Mouse (Mus musculus): ENCODE results near the gene Rnf113a1.
"Not testable (repeated sequence)": the region's sequence is repeated elsewhere in the genome, so short reads cannot be mapped to it uniquely, and the experiment has no call there.

Rnf113a1 gene

DNA sequence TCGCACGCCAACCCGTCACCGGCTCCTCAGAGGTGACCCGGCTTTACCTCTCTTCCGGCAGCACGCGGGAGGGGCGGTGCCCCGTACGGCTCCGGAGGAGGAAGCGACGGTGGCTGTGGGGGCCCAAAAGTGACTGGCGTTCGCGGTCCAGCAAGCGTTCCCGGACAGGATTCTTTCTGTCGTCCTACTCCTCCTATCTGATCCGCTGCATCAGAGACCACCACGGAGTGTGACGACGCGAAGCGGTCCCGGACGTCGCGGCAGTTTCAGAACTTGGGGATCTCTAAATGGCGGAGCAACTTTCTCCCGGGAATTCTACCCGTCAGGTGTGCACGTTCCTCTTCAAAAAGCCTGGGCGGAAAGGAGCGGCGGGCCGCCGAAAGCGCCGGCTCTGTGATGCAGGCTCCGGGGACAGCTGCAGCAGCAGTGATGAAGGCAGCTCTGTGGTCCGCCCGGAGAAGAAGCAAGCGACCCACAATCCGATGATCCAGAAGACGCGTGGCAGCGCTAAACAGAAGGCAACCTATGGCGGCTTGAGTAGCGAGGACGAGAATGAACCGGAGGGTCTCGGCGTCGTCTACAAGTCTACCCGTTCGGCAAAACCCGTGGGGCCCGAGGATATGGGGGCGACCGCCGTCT, at the start of gene Rnf113a1, which contains the start of gene Ndufa1:
Rnf113a1 (plus strand) TSS at position 141 of the 639 bp plus-strand sequence.
Ndufa1 (minus strand) TSS at position 59 of the 639 bp plus-strand sequence.
- DNase-seq (ENCODE audit: low spot score in 2 of 2): peak; percentile 69 to 75

GRCm38 (mm10) chrX:37141732-37142131, 49.3 kb upstream of the Rnf113a1 start:
- no peak for DNase-seq (ENCODE audit: low spot score in 2 of 2)

DNA sequence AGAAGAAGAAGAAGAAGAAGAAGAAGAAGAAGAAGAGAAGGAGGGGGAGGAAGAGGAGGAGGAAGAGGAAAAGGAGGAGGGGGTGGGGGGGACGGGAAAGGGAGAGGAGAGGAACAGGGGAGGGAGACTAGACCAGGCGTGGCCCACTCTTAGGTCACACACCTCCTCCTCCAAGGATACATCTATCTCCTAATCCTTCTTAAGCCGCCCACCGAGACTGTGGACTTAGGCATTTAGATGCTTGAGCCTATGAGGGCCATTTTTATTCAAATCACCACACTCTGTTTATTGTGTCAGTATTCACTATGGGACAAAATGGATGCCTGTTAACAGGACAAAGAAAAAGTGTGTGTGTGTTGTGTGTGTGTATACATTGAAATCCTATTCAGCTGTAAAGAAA, 46.5 kb upstream of the Rnf113a1 start:
- DNase-seq (ENCODE audit: low spot score in 2 of 2): not testable (repeated sequence)

DNA sequence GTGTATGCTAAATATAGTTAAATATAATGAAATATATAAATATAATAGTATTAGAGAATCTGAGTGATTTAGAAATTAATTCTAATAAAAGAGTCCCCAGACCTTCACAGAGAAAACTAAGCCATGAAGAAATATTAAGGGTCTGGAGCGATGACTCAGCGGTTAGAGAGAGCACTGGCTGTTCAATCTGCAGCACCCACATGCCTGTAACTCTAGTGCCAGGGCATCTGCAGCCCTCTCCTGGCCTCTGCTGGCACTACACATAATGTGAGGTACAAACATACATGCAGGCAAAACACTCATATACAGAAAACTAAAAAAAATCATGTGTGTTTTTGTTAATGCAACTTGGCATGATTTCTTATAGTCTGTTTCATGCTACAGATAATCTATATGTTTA, 46.1 kb upstream of the Rnf113a1 start:
- no peak for DNase-seq (ENCODE audit: low spot score in 2 of 2)

DNA sequence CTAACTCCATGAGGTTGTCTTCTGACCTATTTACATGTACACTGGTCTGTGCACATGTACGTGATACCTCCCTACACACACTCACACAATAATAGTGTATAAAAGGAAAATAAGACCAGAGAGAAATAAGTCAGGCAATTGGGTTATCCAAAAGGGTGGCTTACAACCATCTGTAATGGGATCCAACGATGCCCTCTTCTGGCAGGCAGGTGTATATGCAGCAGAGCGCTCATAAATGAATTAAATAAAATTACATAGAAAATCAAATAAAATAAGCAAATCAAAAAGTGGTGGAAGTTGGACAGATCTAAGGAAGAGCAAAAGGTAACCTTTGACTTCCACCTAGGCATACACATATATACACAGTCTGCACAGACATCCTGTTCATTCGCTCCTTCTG, 33.2 kb upstream of the Rnf113a1 start:
- DNase-seq (ENCODE audit: low spot score in 2 of 2): no peak

DNA sequence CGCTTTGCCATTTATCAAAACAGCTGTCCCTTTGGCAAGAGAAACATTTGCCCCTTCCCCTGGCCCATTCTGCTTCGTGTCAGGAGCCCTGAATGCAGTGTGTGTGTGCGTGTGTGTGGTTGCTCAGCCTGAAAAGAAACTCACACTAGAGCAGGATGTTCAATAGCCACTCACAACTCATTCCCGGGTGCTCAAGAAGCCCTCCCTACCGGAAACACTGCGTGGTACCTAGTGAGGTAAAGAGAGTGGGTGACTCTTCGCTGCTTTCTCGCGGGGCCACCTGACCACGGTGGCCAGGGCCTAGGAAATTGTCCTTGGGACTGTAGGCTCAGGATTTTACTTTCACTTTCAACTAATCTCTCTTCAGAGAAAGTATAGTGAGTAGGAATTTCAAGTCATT, 29.9 kb upstream of the Rnf113a1 start:
- DNase-seq (ENCODE audit: low spot score in 2 of 2): no peak

DNA sequence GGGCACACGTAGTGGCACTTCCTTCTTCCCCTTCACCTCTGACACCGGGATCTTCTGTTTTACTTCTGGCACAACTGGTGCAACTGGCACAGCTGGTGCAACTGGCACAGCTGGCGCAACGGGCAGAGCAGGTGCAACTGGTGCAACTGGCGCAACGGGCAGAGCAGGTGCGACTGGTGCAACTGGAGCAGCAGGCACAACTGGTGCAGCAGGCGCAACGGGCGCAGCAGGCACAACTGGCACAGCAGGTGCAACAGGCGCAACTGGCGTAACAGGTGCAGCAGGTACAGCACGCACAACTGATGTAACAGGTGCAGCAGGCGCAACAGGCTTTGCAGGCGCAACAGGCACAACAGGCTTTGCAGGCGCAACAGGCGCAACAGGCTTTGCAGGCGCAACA, 27.9 kb upstream of the Rnf113a1 start:
- DNase-seq (ENCODE audit: low spot score in 2 of 2): no peak

- DNase-seq (ENCODE audit: low spot score in 2 of 2): no peak
Observed at GRCm38 (mm10) chrX:37167085-37167484, 24.0 kb upstream of the Rnf113a1 start.

DNA sequence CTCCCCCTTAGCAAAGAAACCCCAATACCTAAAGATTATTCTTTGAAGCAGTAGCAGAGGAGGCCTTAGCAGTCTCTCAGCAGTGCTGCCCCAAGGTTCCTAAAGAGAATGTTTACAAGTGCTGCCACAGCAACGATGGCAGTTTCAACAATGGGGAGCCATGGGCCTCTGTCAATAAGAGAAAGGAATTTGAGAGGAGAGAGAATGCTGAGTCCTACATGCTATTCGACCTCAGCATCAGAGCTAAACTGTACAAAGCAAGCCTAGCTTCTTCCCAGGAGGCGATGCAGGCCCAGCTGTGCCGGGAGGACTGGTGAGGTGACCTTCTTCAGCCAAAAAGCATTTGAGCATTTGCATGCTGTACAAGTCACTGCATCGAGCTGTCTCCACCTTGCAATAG, 22.3 kb upstream of the Rnf113a1 start, which contains the start of gene Akap14:
Akap14 (minus strand) TSS at position 101 of the 400 bp plus-strand sequence.
- no peak for DNase-seq (ENCODE audit: low spot score in 2 of 2)

- DNase-seq (ENCODE audit: low spot score in 2 of 2): not testable (repeated sequence)
Observed at GRCm38 (mm10) chrX:37184401-37184800, 6.6 kb upstream of the Rnf113a1 start.

- DNase-seq (ENCODE audit: low spot score in 2 of 2): no peak
Observed at GRCm38 (mm10) chrX:37190755-37191104, 315 bp upstream of the Rnf113a1 start.

GRCm38 (mm10) chrX:37191744-37192379, 817 bp downstream of the Rnf113a1 start:
- peak in 1 of 2 experiments; percentile 16 for DNase-seq (ENCODE audit: low spot score in 2 of 2)

- DNase-seq (ENCODE audit: low spot score in 2 of 2): no peak
Observed at GRCm38 (mm10) chrX:37198676-37199075, 7.6 kb downstream of the Rnf113a1 start.

- DNase-seq (ENCODE audit: low spot score in 2 of 2): no peak
Observed at GRCm38 (mm10) chrX:37210941-37211340, 19.9 kb downstream of the Rnf113a1 start, which contains the start of gene Gm9. TSS of gene Gm9 (minus strand) at chrX:37211041.

- DNase-seq (ENCODE audit: low spot score in 2 of 2): not testable (repeated sequence)
Observed at GRCm38 (mm10) chrX:37222158-37222557, 31.1 kb downstream of the Rnf113a1 start, which contains the start of gene Rhox1. TSS of gene Rhox1 (minus strand) at chrX:37222258.
